Mouse (Mus musculus): Measurements from ENCODE around the gene Dnlz. TPM values are rescaled to one million over a fixed set of nuclear protein-coding genes. Genes with fewer than 3 reads are reported as not detected.
A peak's percentile ranks its signal among the peaks of the same experiment; 100 is the strongest.

The Dnlz gene
- polyA plus RNA-seq, 1 experiment from 2014 or later = 25.1 TPM

- Histone ChIP-seq H3K36me3 (replicated peaks; ENCODE audit: control insufficient read depth, insufficient read depth, low read depth, low read length) (no peaks in the 10 kb centered on the region), H3K27me3 (ENCODE audit: control insufficient read depth, insufficient read depth, low read length) (no peaks in the 10 kb centered on the region), H3K4me2 (ENCODE audit: low read depth, low read length) (no peak overlapping the region), H3K9ac (replicated peaks; ENCODE audit: low read length) (no peak overlapping the region), H3K27ac (replicated peaks; ENCODE audit: low read depth, low read length) (no peak overlapping the region), H3K9me3 (replicated peaks; ENCODE audit: control insufficient read depth, low read length) (no peaks in the 10 kb centered on the region), H3K4me3 (ENCODE audit: low read depth, low read length) (no peak overlapping the region), H3K4me1 (ENCODE audit: control insufficient read depth, insufficient read depth, low read length) (no peaks in the 10 kb centered on the region; the same call in 1 of the 2 replicates)
- ATAC-seq (replicated peaks; ENCODE audit: insufficient number of reproducible peaks, low FRiP score, low TSS enrichment, low read depth) (peak; percentile 63), DNase-seq (ENCODE audit: low spot score) (peak; percentile 47)
- 4% methylated on average over 10 of the region's 10 CpGs for WGBS
Observed at GRCm38 (mm10) chr2:26298208-26298855, 53.6 kb downstream of the Dnlz start.

Other genes with a start within 250 kb of the Dnlz start
- gene Nacc2, start 228.9 kb downstream of the Dnlz start, polyA plus RNA-seq (2014; fragmentation: Nextera tagmentation; extraction: Ambion mirVana) = 2.7 and 3.6 TPM in 2 replicates
- 1.3 and 3.3 TPM in 2 replicates for gene Lhx3, start 143.8 kb downstream of the Dnlz start, polyA plus RNA-seq (2014; fragmentation: Nextera tagmentation; extraction: Ambion mirVana)
- 11.3 and 12.1 TPM in 2 replicates for gene Qsox2, start 114.6 kb downstream of the Dnlz start, polyA plus RNA-seq (2014; fragmentation: Nextera tagmentation; extraction: Ambion mirVana)
- 0.13 TPM in 1 of 2 replicates, not detected in the other for gene Ccdc187, start 57.6 kb downstream of the Dnlz start, polyA plus RNA-seq (2014; fragmentation: Nextera tagmentation; extraction: Ambion mirVana)
- 31.7 and 39.9 TPM in 2 replicates for gene Gpsm1, start 36.6 kb downstream of the Dnlz start, polyA plus RNA-seq (2014; fragmentation: Nextera tagmentation; extraction: Ambion mirVana)
- 0.40 and 0.41 TPM in 2 replicates for gene Card9, start 8.8 kb upstream of the Dnlz start, polyA plus RNA-seq (2014; fragmentation: Nextera tagmentation; extraction: Ambion mirVana)
- gene Snapc4, start 28.5 kb upstream of the Dnlz start, polyA plus RNA-seq (2014; fragmentation: Nextera tagmentation; extraction: Ambion mirVana) = 17.9 and 18.6 TPM in 2 replicates
- gene Entr1, start 37.2 kb upstream of the Dnlz start, polyA plus RNA-seq (2014; fragmentation: Nextera tagmentation; extraction: Ambion mirVana) = 130 and 132 TPM in 2 replicates
- 100 and 103 TPM in 2 replicates for gene Pmpca, start 37.2 kb upstream of the Dnlz start, polyA plus RNA-seq (2014; fragmentation: Nextera tagmentation; extraction: Ambion mirVana)
- gene Inpp5e, start 57.1 kb upstream of the Dnlz start, polyA plus RNA-seq (2014; fragmentation: Nextera tagmentation; extraction: Ambion mirVana) = 19.0 and 22.9 TPM in 2 replicates
- gene Sec16a, start 93.1 kb upstream of the Dnlz start, polyA plus RNA-seq (2014; fragmentation: Nextera tagmentation; extraction: Ambion mirVana) = 30.4 and 33.3 TPM in 2 replicates
- 17.2 and 17.7 TPM in 2 replicates for gene Notch1, start 164.6 kb upstream of the Dnlz start, polyA plus RNA-seq (2014; fragmentation: Nextera tagmentation; extraction: Ambion mirVana)
- gene Egfl7, start 227.9 kb upstream of the Dnlz start, polyA plus RNA-seq (2014; fragmentation: Nextera tagmentation; extraction: Ambion mirVana) = 54.3 and 74.6 TPM in 2 replicates
- gene Gm20532, start 234.5 kb upstream of the Dnlz start, polyA plus RNA-seq (2014; fragmentation: Nextera tagmentation; extraction: Ambion mirVana) = not detected in 2 replicates